Mouse (Mus musculus): ENCODE measurements around the gene Zdhhc18. TPM values are rescaled to one million over a fixed set of nuclear protein-coding genes. Genes with fewer than 3 reads are reported as not detected.

Zdhhc18 gene
- total and polyA plus RNA-seq, 3 experiments = 6.7 to 15.6 TPM; not detected in 1

GRCm38 (mm10) chr4:133613867-133614266 is 36.1 kb downstream of the Zdhhc18 start:
- no peaks in the 10 kb centered on the region for H3K4me1 ChIP-seq (ENCODE audit: control insufficient read depth in 1 of 2, insufficient read depth in 2 of 2, low read length in 2 of 2)
- H3K4me3 ChIP-seq (ENCODE audit: control insufficient read depth in 1 of 2, insufficient read depth in 1 of 2, low read depth in 2 of 2, low read length in 2 of 2) = no peak overlapping the region
- no peaks in the 10 kb centered on the region for H3K9me3 ChIP-seq (replicated peaks; ENCODE audit: insufficient read depth, low read length)
- H3K9ac ChIP-seq (ENCODE audit: control insufficient read depth, low read depth, low read length, poor library complexity, severe bottlenecking) = no peak overlapping the region
- no peaks in the 10 kb centered on the region for H3K27me3 ChIP-seq (ENCODE audit: control insufficient read depth in 1 of 2, insufficient read depth in 2 of 2, low read length in 2 of 2)
- H3K36me3 ChIP-seq (ENCODE audit: control insufficient read depth in 1 of 2, insufficient read depth in 2 of 2, low read length in 2 of 2) = no peaks in the 10 kb centered on the region
- H3K79me2 ChIP-seq (ENCODE audit: control insufficient read depth, insufficient read depth, low read length, poor library complexity) = no peaks in the 10 kb centered on the region
- TF ChIP-seq NELFE (IDR thresholded peaks at IDR 0.05; ENCODE audit: low read depth, low read length) = no peak
- TF ChIP-seq UBTF (IDR thresholded peaks at IDR 0.05; ENCODE audit: borderline replicate concordance, insufficient read depth, low read depth, low read length) = no peak
- TF ChIP-seq TAL1 (IDR thresholded peaks at IDR 0.05; ENCODE audit: low read length) = no peak
- TF ChIP-seq ZMIZ1 (IDR thresholded peaks at IDR 0.05; ENCODE audit: low read depth, low read length) = no peak
- TF ChIP-seq POLR2AphosphoS5 (IDR thresholded peaks at IDR 0.05; ENCODE audit: borderline replicate concordance, low read depth, low read length) = no peak
- TF ChIP-seq GATA1 (IDR thresholded peaks at IDR 0.05; ENCODE audit: low read depth, low read length) = no peak
- no peak for TF ChIP-seq CHD2 (IDR thresholded peaks at IDR 0.05; ENCODE audit: low read length)
- no peak for TF ChIP-seq MAZ (IDR thresholded peaks at IDR 0.05; ENCODE audit: low read depth, low read length)
- TF ChIP-seq HCFC1 (IDR thresholded peaks at IDR 0.05; ENCODE audit: low read depth, low read length) = no peak
- no peak for TF ChIP-seq CTCF (IDR thresholded peaks at IDR 0.05 in 2 of 3, conservative IDR thresholded peaks at IDR 0.05 in 1 of 3; ENCODE audit: control insufficient read depth in 1 of 3, insufficient read depth in 1 of 3, low read depth in 2 of 3, low read length in 3 of 3, poor library complexity in 1 of 3, severe bottlenecking in 1 of 3)
- no peak for TF ChIP-seq MYB (IDR thresholded peaks at IDR 0.05; ENCODE audit: low read depth, low read length)
- TF ChIP-seq SMC3 (IDR thresholded peaks at IDR 0.05; ENCODE audit: low read depth, low read length) = no peak
- TF ChIP-seq POLR2A (IDR thresholded peaks at IDR 0.05; ENCODE audit: control insufficient read depth in 1 of 2, insufficient read depth in 1 of 2, low read depth in 1 of 2, low read length in 2 of 2, poor library complexity in 1 of 2) = no peak
- TF ChIP-seq E2F4 (IDR thresholded peaks at IDR 0.05; ENCODE audit: borderline replicate concordance, low read depth, low read length) = no peak
- no peak for TF ChIP-seq ZNF384 (IDR thresholded peaks at IDR 0.05; ENCODE audit: low read depth, low read length)
- no peak for TF ChIP-seq SIN3A (IDR thresholded peaks at IDR 0.05; ENCODE audit: low read length)
- no peak for TF ChIP-seq ELF1 (IDR thresholded peaks at IDR 0.05; ENCODE audit: low read depth, low read length)
- no peak for TF ChIP-seq GABPA (IDR thresholded peaks at IDR 0.05; ENCODE audit: low read depth, low read length)
- no peak for TF ChIP-seq RAD21 (IDR thresholded peaks at IDR 0.05; ENCODE audit: low read depth, low read length)
- TF ChIP-seq USF1 (IDR thresholded peaks at IDR 0.05; ENCODE audit: low read depth, low read length) = no peak
- H3K27ac ChIP-seq (ENCODE audit: control insufficient read depth, low read depth, low read length) = no peak overlapping the region
- DNase-seq (ENCODE audit: low read depth, low spot score) = no peak

GRCm38 (mm10) chr4:133613026-133613425 is 36.9 kb downstream of the Zdhhc18 start:
- no peak overlapping the region for H3K4me3 ChIP-seq (ENCODE audit: control insufficient read depth in 1 of 2, insufficient read depth in 1 of 2, low read depth in 2 of 2, low read length in 2 of 2)
- H3K27me3 ChIP-seq (ENCODE audit: control insufficient read depth in 1 of 2, insufficient read depth in 2 of 2, low read length in 2 of 2) = no peaks in the 10 kb centered on the region
- no peak overlapping the region for H3K27ac ChIP-seq (ENCODE audit: control insufficient read depth, low read depth, low read length)
- H3K9ac ChIP-seq (ENCODE audit: control insufficient read depth, low read depth, low read length, poor library complexity, severe bottlenecking) = no peak overlapping the region
- no peaks in the 10 kb centered on the region for H3K4me1 ChIP-seq (ENCODE audit: control insufficient read depth in 1 of 2, insufficient read depth in 2 of 2, low read length in 2 of 2)
- no peak for TF ChIP-seq EP300 (IDR thresholded peaks at IDR 0.05; ENCODE audit: low read depth in 1 of 2, low read length in 2 of 2)
- TF ChIP-seq MAZ (IDR thresholded peaks at IDR 0.05; ENCODE audit: low read depth, low read length) = no peak
- no peak for TF ChIP-seq ELF1 (IDR thresholded peaks at IDR 0.05; ENCODE audit: low read depth, low read length)
- TF ChIP-seq BHLHE40 (IDR thresholded peaks at IDR 0.05; ENCODE audit: borderline replicate concordance, low read depth, low read length) = no peak
- no peak for TF ChIP-seq NRF1 (IDR thresholded peaks at IDR 0.05; ENCODE audit: insufficient read depth, low read depth, low read length, poor library complexity, severe bottlenecking)
- no peak for TF ChIP-seq ZC3H11A (IDR thresholded peaks at IDR 0.05; ENCODE audit: low read depth, low read length)
- no peak for TF ChIP-seq UBTF (IDR thresholded peaks at IDR 0.05; ENCODE audit: borderline replicate concordance, insufficient read depth, low read depth, low read length)
- no peak for TF ChIP-seq E2F4 (IDR thresholded peaks at IDR 0.05; ENCODE audit: borderline replicate concordance, low read depth, low read length)
- no peak for TF ChIP-seq TAL1 (IDR thresholded peaks at IDR 0.05; ENCODE audit: low read length)
- no peak for TF ChIP-seq TBP (IDR thresholded peaks at IDR 0.05; ENCODE audit: low read depth, low read length)
- TF ChIP-seq CHD2 (IDR thresholded peaks at IDR 0.05; ENCODE audit: low read length) = no peak
- TF ChIP-seq HCFC1 (IDR thresholded peaks at IDR 0.05; ENCODE audit: low read depth, low read length) = no peak
- TF ChIP-seq USF2 (IDR thresholded peaks at IDR 0.05; ENCODE audit: borderline replicate concordance in 1 of 2, insufficient read depth in 1 of 2, low read depth in 1 of 2, low read length in 2 of 2) = no peak
- no peak for TF ChIP-seq ETS1 (IDR thresholded peaks at IDR 0.05; ENCODE audit: low read depth, low read length)
- no peak for TF ChIP-seq MXI1 (IDR thresholded peaks at IDR 0.05; ENCODE audit: low read depth, low read length)
- no peak for TF ChIP-seq MAX (IDR thresholded peaks at IDR 0.05; ENCODE audit: low read length)
- no peak for TF ChIP-seq MYC (IDR thresholded peaks at IDR 0.05; ENCODE audit: low read depth, low read length)
- TF ChIP-seq POLR2A (IDR thresholded peaks at IDR 0.05; ENCODE audit: control insufficient read depth in 1 of 2, insufficient read depth in 1 of 2, low read depth in 1 of 2, low read length in 2 of 2, poor library complexity in 1 of 2) = no peak
- no peak for TF ChIP-seq ZKSCAN1 (IDR thresholded peaks at IDR 0.05; ENCODE audit: low read depth, low read length)
- no peak for TF ChIP-seq RAD21 (IDR thresholded peaks at IDR 0.05; ENCODE audit: low read depth, low read length)
- no peak for DNase-seq (ENCODE audit: low read depth, low spot score)
- H3K79me2 ChIP-seq (ENCODE audit: control insufficient read depth, insufficient read depth, low read length, poor library complexity) = no peaks in the 10 kb centered on the region
- H3K9me3 ChIP-seq (replicated peaks; ENCODE audit: insufficient read depth, low read length) = no peaks in the 10 kb centered on the region
- H3K36me3 ChIP-seq (ENCODE audit: control insufficient read depth in 1 of 2, insufficient read depth in 2 of 2, low read length in 2 of 2) = no peaks in the 10 kb centered on the region
